In the genomic region with DNA sequence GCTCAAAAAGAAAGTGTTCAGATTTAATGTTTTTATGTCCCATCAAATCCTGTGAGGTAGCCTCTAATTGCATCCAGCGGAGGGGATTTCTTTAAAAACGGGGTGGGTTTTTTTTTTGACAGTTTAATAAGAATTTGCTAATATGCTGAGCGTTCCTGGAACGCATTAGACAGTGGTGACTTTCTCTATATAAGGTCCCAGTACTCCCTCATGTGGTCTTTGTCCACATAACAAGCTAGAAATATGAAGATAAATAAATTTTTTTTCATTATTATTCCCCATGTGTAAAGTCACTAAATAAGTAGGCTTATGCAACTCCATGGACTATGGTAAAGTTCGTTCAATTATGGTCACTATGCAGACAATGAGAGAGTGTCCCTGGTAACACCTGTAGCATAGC, we compare ENCODE assay signal across 16 mouse cellular contexts. TPM values are rescaled to one million over a fixed set of nuclear protein-coding genes. Genes with fewer than 3 reads are reported as not detected.
DNase-seq lines count a peak whose midpoint lies in the region; ATAC-seq and TF ChIP-seq lines count a peak whose summit lies in the region.
"Had no signal": no experiment of that assay in that cellular context is flagged by ENCODE, and none has a peak within 500 bp of the region (broad histone marks: within the 10 kb centered on the region; RNA-seq: fewer than 3 reads in every experiment).

No protein-coding gene starts in this region.

- H3K36me3 ChIP-seq in forebrain, embryonic 14.5 days (ENCODE audit: control insufficient read depth, insufficient read depth, low read length): no peaks in the 10 kb centered on the region
- H3K36me3 ChIP-seq in forebrain, embryonic 15.5 days: no peaks in the 10 kb centered on the region
- H3K36me3 ChIP-seq in kidney, embryonic 16.5 days (ENCODE audit: insufficient read depth, low read length): no peaks in the 10 kb centered on the region
- H3K36me3 ChIP-seq in midbrain, embryonic 15.5 days (replicated peaks): no peaks in the 10 kb centered on the region
- H3K36me3 ChIP-seq in midbrain, embryonic 16.5 days (ENCODE audit: control insufficient read depth, insufficient read depth, low read length): no peaks in the 10 kb centered on the region
- no peaks in the 10 kb centered on the region for H3K36me3 ChIP-seq in stomach, postnatal 0 days (ENCODE audit: control insufficient read depth, insufficient read depth, low read length)
- H3K36me3 ChIP-seq: embryonic facial prominence, embryonic 12.5 days; heart, embryonic 10.5 days had no signal

- H3K9me3 ChIP-seq in forebrain, embryonic 14.5 days (replicated peaks; ENCODE audit: control insufficient read depth, low read length): no peaks in the 10 kb centered on the region
- H3K9me3 ChIP-seq in forebrain, embryonic 15.5 days: no peaks in the 10 kb centered on the region
- no peaks in the 10 kb centered on the region for H3K9me3 ChIP-seq in kidney, embryonic 16.5 days (ENCODE audit: low read length)
- H3K9me3 ChIP-seq in midbrain, embryonic 15.5 days: no peaks in the 10 kb centered on the region
- H3K9me3 ChIP-seq in midbrain, embryonic 16.5 days (replicated peaks; ENCODE audit: control insufficient read depth, low read length, poor library complexity, severe bottlenecking): no peaks in the 10 kb centered on the region
- no peaks in the 10 kb centered on the region for H3K9me3 ChIP-seq in stomach, postnatal 0 days (ENCODE audit: control insufficient read depth, low read length)
- H3K9me3 ChIP-seq: embryonic facial prominence, embryonic 12.5 days; heart, embryonic 10.5 days had no signal

- no peak overlapping the region for H3K4me2 ChIP-seq in forebrain, embryonic 14.5 days (ENCODE audit: low read length)
- H3K4me2 ChIP-seq in forebrain, embryonic 15.5 days (replicated peaks): no peak overlapping the region
- H3K4me2 ChIP-seq in kidney, embryonic 16.5 days (replicated peaks; ENCODE audit: low read depth, low read length): peak overlapping the region; percentile 26; the same call in 1 of the 2 replicates
- no peak overlapping the region for H3K4me2 ChIP-seq in midbrain, embryonic 15.5 days
- no peak overlapping the region for H3K4me2 ChIP-seq in midbrain, embryonic 16.5 days (ENCODE audit: low read length)
- H3K4me2 ChIP-seq in stomach, postnatal 0 days (replicated peaks; ENCODE audit: low read depth): no peak overlapping the region
- H3K4me2 ChIP-seq: embryonic facial prominence, embryonic 12.5 days had no signal

- H3K4me3 ChIP-seq in forebrain, embryonic 14.5 days (ENCODE audit: low read depth, low read length): no peak overlapping the region
- no peak overlapping the region for H3K4me3 ChIP-seq in forebrain, embryonic 15.5 days
- no peak overlapping the region for H3K4me3 ChIP-seq in kidney, embryonic 16.5 days (ENCODE audit: low read length)
- H3K4me3 ChIP-seq in midbrain, embryonic 15.5 days: no peak overlapping the region
- no peak overlapping the region for H3K4me3 ChIP-seq in midbrain, embryonic 16.5 days (ENCODE audit: low read depth, low read length)
- H3K4me3 ChIP-seq in stomach, postnatal 0 days (ENCODE audit: low read depth, low read length): no peak overlapping the region
- H3K4me3 ChIP-seq: embryonic facial prominence, embryonic 12.5 days; heart, embryonic 10.5 days had no signal

- peak; percentile 60 for TF ChIP-seq CTCF in stomach, postnatal 0 days (IDR thresholded peaks at IDR 0.05; ENCODE audit: low read depth)

- no peak for TF ChIP-seq EP300 in stomach, postnatal 0 days (optimal IDR thresholded peaks at IDR 0.05)

- no peak for ATAC-seq in forebrain, embryonic 14.5 days
- no peak for ATAC-seq in forebrain, embryonic 15.5 days (replicated peaks)
- ATAC-seq in kidney, embryonic 16.5 days (ENCODE audit: low FRiP score, low TSS enrichment): no peak
- ATAC-seq in midbrain, embryonic 15.5 days (replicated peaks): peak; percentile 42; the same call in 1 of the 2 replicates
- no peak for ATAC-seq in midbrain, embryonic 16.5 days
- ATAC-seq in stomach, postnatal 0 days (ENCODE audit: low FRiP score, low TSS enrichment): no peak
- ATAC-seq: forebrain, embryonic 16.5 days had no signal

- H3K4me1 ChIP-seq in forebrain, embryonic 14.5 days (ENCODE audit: control insufficient read depth, insufficient read depth, low read length): no peaks in the 10 kb centered on the region
- no peaks in the 10 kb centered on the region for H3K4me1 ChIP-seq in forebrain, embryonic 15.5 days
- no peaks in the 10 kb centered on the region for H3K4me1 ChIP-seq in kidney, embryonic 16.5 days (ENCODE audit: insufficient read depth, low read length)
- no peaks in the 10 kb centered on the region for H3K4me1 ChIP-seq in midbrain, embryonic 15.5 days
- no peaks in the 10 kb centered on the region for H3K4me1 ChIP-seq in midbrain, embryonic 16.5 days (ENCODE audit: control insufficient read depth, insufficient read depth, low read length)
- no peaks in the 10 kb centered on the region for H3K4me1 ChIP-seq in stomach, postnatal 0 days (replicated peaks; ENCODE audit: control insufficient read depth, insufficient read depth)
- H3K4me1 ChIP-seq: embryonic facial prominence, embryonic 12.5 days; heart, embryonic 10.5 days had no signal

- peak; percentile 42 for DNase-seq in forebrain, embryonic 14.5 days (ENCODE audit: low spot score)
- no peak for DNase-seq in kidney, postnatal 25 days
- DNase-seq in stomach, postnatal 0 days (ENCODE audit: low spot score): no peak
- DNase-seq in thymus, postnatal 0 days (ENCODE audit: low spot score): no peak
- DNase-seq: adrenal gland, adult 8-10 months; B cell, adult 2 months; cerebellum, adult 11 months; kidney, adult 18-20 months had no signal

- no peak overlapping the region for H3K9ac ChIP-seq in forebrain, embryonic 14.5 days (ENCODE audit: low read length)
- H3K9ac ChIP-seq in forebrain, embryonic 15.5 days (replicated peaks): no peak overlapping the region
- H3K9ac ChIP-seq in kidney, embryonic 16.5 days (replicated peaks; ENCODE audit: low read length): 0 out of 2 replicates have a peak overlapping the region, but pooled peaks have one; percentile 12
- no peak overlapping the region for H3K9ac ChIP-seq in midbrain, embryonic 15.5 days
- H3K9ac ChIP-seq in midbrain, embryonic 16.5 days (ENCODE audit: low read depth, low read length): no peak overlapping the region
- H3K9ac ChIP-seq in stomach, postnatal 0 days (ENCODE audit: low read length): no peak overlapping the region
- H3K9ac ChIP-seq: embryonic facial prominence, embryonic 12.5 days; liver, embryonic 14.5 days had no signal

- no peaks in the 10 kb centered on the region for H3K27me3 ChIP-seq in forebrain, embryonic 14.5 days (replicated peaks; ENCODE audit: control insufficient read depth, insufficient read depth, low read length)
- H3K27me3 ChIP-seq in forebrain, embryonic 15.5 days: no peaks in the 10 kb centered on the region
- H3K27me3 ChIP-seq in kidney, embryonic 16.5 days (ENCODE audit: insufficient read depth, low read length): no peaks in the 10 kb centered on the region
- H3K27me3 ChIP-seq in midbrain, embryonic 15.5 days (replicated peaks): no peaks in the 10 kb centered on the region
- no peaks in the 10 kb centered on the region for H3K27me3 ChIP-seq in midbrain, embryonic 16.5 days (ENCODE audit: control insufficient read depth, insufficient read depth, low read depth, low read length)
- H3K27me3 ChIP-seq in stomach, postnatal 0 days (ENCODE audit: control insufficient read depth, insufficient read depth, low read length): no peaks in the 10 kb centered on the region
- H3K27me3 ChIP-seq: embryonic facial prominence, embryonic 12.5 days had no signal

- WGBS in forebrain, embryonic 14.5 days: 74% methylated on average over 5 of the region's 5 CpGs
- 73% methylated on average over 5 of the region's 5 CpGs for WGBS in forebrain, embryonic 15.5 days
- WGBS in kidney, embryonic 16.5 days: 69% methylated on average over 5 of the region's 5 CpGs
- 71% methylated on average over 5 of the region's 5 CpGs for WGBS in midbrain, embryonic 15.5 days
- WGBS in midbrain, embryonic 16.5 days: 73% methylated on average over 5 of the region's 5 CpGs
- WGBS in stomach, postnatal 0 days: 56% methylated on average over 5 of the region's 5 CpGs

- H3K27ac ChIP-seq in forebrain, embryonic 14.5 days (ENCODE audit: low read depth, low read length): no peak overlapping the region
- no peak overlapping the region for H3K27ac ChIP-seq in forebrain, embryonic 15.5 days (replicated peaks)
- H3K27ac ChIP-seq in kidney, embryonic 16.5 days (ENCODE audit: low read length): no peak overlapping the region
- H3K27ac ChIP-seq in midbrain, embryonic 15.5 days: no peak overlapping the region
- H3K27ac ChIP-seq in midbrain, embryonic 16.5 days (ENCODE audit: low read length): no peak overlapping the region
- no peak overlapping the region for H3K27ac ChIP-seq in stomach, postnatal 0 days (replicated peaks)
- H3K27ac ChIP-seq: embryonic facial prominence, embryonic 12.5 days; heart, embryonic 10.5 days; liver, embryonic 14.5 days had no signal

RNA-seq across cellular contexts. Expression of a gene that starts 13.1 kb away (rescaled TPM):
- not detected in 2 replicates for polyA plus RNA-seq in forebrain, embryonic 14.5 days (2014; fragmentation: Nextera tagmentation; extraction: Ambion mirVana)
- polyA plus RNA-seq in forebrain, embryonic 15.5 days (2015; fragmentation: Nextera tagmentation; extraction: Ambion mirVana): 0.08 TPM in 1 of 2 replicates, not detected in the other
- polyA plus RNA-seq in kidney, embryonic 16.5 days (2015; fragmentation: Nextera tagmentation; extraction: Ambion mirVana): 0.07 TPM in 1 of 2 replicates, not detected in the other
- polyA plus RNA-seq in midbrain, embryonic 15.5 days (2015; fragmentation: Nextera tagmentation; extraction: Ambion mirVana): 0.08 TPM in 1 of 2 replicates, not detected in the other
- 0.09 and 0.10 TPM in 2 replicates for polyA plus RNA-seq in midbrain, embryonic 16.5 days (2015; fragmentation: Nextera tagmentation; extraction: Ambion mirVana)
- polyA plus RNA-seq in stomach, postnatal 0 days (2015; fragmentation: Nextera tagmentation; extraction: Ambion mirVana): 0.25 and 0.38 TPM in 2 replicates
- 0.08 TPM in 1 of 2 replicates, not detected in the other for polyA plus RNA-seq in thymus, postnatal 0 days (2015; fragmentation: Nextera tagmentation; extraction: Ambion mirVana)
- polyA plus RNA-seq: embryonic facial prominence, embryonic 12.5 days; forebrain, embryonic 16.5 days; heart, embryonic 10.5 days had no signal
